Mouse (Mus musculus) left cerebral cortex, adult 18-20 months (tissue): ENCODE data around the gene Sema4b. TPM values are rescaled to one million over a fixed set of nuclear protein-coding genes. Genes with fewer than 3 reads are reported as not detected.

Experiments used
- DNase-seq, 2 experiments: peaks; one replicate each; pipeline ENCODE4 v3.0.0; 2021 to 2022; ENCODE audit warnings: low spot score in 2 of 2, mixed read lengths in 1 of 2
- total RNA-seq, 2 experiments: library from RNA; stranded (reverse); gene quantifications; 2 replicates each; pipeline ENCODE4 v1.2.3; 2021

Gene Sema4b
- total RNA-seq, 2 experiments from 2014 or later: 17.7 to 18.0 TPM

DNA sequence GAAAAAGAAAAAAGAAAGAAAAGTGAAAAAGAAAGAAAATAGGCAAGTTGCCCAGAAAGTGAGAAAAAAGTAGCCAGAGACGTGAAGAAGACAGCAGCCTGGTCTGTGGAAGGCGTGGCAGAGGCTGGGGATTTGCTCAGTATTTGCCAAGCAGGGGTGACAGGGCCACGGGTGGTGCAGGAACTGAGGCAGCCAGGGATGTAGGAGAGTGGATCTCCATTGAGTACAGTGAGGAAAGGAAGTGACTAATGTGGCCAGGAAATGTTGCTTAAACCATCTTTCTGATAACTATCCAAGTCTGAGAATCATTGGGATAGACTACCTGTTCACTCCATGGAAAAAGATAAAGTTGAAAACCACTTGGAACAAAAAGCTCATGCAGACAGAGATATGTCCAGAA, 10.5 kb upstream of the Sema4b start:
- DNase-seq: no peak

GRCm38 (mm10) chr7:80177438-80177837, 9.2 kb upstream of the Sema4b start:
- no peak for DNase-seq

DNA sequence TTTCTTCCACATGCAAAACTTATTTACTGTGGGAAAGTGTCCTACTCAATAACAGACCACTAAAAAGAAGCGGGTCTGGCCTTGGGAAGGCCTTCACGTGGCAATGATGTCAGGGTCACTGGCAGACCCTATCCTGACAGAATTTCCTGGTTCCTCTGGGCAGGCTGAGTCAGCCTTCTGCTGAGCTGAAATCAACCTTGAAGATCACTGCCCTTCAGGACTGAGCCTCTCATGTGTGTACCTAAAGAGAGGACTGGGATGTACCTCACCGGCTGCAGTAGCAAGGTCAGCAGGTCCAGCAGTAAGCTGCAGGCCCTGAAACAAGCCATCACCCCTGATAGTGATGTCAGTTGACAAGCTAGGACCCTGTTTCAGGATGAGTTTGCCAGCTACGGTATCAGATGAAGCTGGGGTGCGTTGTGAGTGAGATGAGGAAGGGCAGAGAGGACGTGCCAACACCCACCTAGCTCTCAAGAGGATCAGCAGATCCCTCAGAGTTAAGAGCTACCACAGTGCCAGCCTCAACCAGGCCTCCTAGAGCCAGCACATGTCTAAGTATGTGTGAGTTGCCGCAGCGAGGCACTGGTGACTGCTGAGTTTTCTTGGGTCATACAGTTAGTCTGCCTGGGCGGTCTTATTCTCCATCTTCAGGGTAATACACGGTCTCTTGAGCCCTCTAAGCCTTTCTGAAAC, 8.5 kb upstream of the Sema4b start:
- no peak for DNase-seq

GRCm38 (mm10) chr7:80179327-80179726, 7.3 kb upstream of the Sema4b start:
- no peak for DNase-seq

- no peak for DNase-seq
Measured at GRCm38 (mm10) chr7:80179790-80180189, 6.9 kb upstream of the Sema4b start.

DNA sequence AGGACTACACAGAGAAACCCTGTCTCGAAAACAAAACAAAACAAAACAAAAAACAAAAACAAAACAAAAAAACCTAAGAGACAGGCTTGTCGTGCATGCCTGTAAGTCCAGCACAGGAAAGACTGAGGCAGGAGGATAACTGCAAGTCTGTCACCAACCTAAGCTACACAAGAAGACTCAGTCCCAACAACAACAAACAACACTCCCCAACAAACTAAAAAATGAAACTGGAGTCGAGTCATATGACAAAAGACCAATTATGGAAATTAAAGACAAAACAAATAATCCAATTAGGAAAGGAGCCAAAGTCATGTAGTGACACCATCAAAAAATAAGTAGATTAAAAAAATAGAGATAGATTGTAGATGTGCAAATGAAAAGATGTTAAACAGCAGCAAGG, 6.4 kb upstream of the Sema4b start:
- DNase-seq: no peak

GRCm38 (mm10) chr7:80181078-80181477, 5.6 kb upstream of the Sema4b start:
- DNase-seq: no peak

DNA sequence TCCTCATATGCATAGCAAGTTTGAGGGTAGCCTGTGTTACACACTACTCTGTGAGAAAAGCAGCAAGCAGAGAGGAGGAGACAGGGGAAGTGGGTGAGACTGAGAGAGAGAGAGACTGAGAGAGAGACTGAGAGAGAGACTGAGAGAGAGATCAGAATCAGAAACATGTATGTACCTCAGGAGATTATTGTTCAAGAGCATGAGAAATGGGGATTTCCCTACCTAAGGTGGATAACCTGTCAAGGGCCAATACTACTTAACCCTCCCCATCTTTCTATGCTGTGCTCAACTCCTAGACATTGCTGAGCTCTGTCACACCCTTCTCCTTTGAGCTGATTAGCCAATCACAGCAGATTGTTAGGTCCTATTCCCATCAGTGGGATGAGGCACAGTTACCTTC, 4.5 kb upstream of the Sema4b start:
- no peak for DNase-seq

- DNase-seq: no peak
Measured at GRCm38 (mm10) chr7:80183466-80183865, 3.2 kb upstream of the Sema4b start.

GRCm38 (mm10) chr7:80183969-80184368, 2.7 kb upstream of the Sema4b start:
- no peak for DNase-seq

DNA sequence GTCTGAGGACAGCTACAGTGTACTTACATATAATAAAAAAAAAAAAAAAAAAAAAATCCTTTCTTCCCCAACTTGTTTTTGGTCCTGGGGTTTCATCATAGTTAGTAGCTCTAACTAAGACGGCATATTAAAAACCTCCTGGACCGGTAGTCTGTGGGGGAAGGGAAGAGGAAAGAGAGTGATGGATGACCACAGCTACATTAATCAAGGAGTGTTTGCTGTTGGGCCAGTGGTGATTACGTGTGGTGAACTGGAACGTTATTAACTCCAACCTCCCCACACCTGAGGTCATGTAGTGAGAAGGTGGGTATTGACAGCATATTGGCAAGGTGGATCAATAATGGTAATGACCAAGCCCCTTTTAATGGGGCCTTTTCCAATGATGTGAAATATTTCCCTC, 2.1 kb upstream of the Sema4b start:
- DNase-seq: no peak

- no peak for DNase-seq
Measured at GRCm38 (mm10) chr7:80184968-80185367, 1.7 kb upstream of the Sema4b start.

GRCm38 (mm10) chr7:80186021-80186420, 620 bp upstream of the Sema4b start:
- no peak for DNase-seq

- no peak for DNase-seq
Measured at GRCm38 (mm10) chr7:80187501-80187900, 860 bp downstream of the Sema4b start.

DNA sequence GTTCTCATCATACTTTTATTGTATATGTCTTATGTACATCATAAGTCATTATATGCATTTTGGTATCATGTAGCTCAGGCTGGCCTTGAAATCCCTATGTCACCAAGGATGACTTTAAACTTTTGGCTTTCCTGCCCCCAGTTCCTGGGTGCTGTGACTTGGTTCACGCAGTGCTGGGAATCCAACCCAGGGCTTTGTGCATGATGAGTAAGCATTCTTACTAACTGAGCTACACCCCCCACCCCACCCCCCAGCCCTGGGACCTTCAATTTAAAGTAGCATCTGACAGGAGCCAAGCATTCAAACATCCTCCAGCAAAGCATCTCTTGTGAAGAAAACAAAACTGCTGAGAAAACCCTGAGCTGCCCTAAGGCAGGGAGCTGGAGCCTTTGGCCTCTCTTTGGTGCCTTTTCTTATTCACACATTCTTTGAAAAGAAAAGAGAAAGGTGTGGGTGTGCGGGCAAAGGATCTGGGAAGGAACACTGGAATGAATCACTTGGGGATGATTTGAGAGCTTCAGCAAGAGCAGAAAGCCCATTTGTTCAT, 2.0 kb downstream of the Sema4b start:
- DNase-seq: no peak

GRCm38 (mm10) chr7:80189147-80189933, 2.7 kb downstream of the Sema4b start:
- no peak for DNase-seq

GRCm38 (mm10) chr7:80191455-80191854, 4.8 kb downstream of the Sema4b start:
- DNase-seq: no peak

- peak; percentile 29 to 47 for DNase-seq
Measured at GRCm38 (mm10) chr7:80192226-80193061, 5.8 kb downstream of the Sema4b start.

DNA sequence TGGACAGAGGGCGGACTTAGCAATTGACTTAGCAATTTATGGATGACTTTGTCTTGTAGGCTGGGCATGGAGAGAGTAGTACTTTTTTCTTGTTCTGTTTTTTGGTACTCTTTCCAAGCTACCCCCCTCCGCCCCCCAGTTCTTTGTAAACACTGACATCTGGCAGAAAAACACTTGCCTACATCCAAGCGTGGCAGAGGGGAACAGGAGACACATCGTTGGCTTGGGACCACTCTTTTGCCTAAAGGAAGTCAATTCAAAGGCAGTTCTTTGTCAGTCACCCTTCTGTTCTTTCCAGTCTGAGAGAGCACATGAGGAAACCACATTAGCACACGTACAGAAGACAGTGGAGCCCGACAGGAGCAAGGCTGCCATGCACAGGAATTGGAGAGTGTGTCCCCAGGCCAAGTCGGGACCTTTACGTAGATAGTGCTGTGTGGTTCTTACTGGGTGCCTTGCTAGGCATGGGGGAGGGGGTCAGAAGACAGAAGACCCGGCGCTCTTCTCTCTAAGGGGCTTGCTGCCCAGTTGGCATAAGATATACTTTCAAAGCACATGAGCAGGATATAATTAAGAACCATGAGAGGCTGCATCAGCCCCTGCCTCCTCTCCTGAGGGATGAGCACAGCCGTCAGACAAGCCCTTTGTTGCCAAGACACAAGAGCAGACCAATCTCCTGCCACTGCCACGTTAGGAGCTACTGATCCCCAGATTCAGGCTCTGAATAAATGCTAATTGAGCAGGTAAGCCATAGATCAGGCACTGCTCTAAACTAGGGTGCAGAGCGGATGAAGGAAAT, 7.5 kb downstream of the Sema4b start:
- DNase-seq: no peak

DNA sequence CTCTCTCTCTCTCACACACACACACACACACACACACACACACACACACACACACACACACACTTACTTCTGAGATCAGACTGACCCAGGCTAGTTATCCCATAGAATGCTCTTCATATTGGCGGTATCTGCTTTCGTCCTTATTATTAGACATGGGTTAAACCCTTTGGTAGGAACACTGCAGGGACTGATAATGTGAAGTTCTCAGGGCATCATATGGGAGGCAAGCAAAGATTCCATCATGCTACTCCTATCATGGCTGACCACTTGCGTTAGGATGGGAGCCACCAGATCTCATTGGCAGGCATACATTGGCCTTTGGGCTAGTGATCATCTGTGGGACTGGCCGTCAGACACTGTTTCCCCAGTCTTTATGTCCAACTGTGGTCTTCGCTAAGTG, 8.5 kb downstream of the Sema4b start:
- no peak for DNase-seq
